Mouse (Mus musculus) left cerebral cortex, postnatal 25 days (tissue): Measurements from ENCODE around the gene Olfr294. TPM values are rescaled to one million over a fixed set of nuclear protein-coding genes. Genes with fewer than 3 reads are reported as not detected.

Experiments
- DNase-seq, 2 experiments: peaks; one replicate each; pipeline ENCODE4 v3.0.0; 2022; ENCODE audit warnings: low spot score in 2 of 2, mixed read lengths in 1 of 2
- intact Hi-C: fragments of 180-260 bp; cut with DNase I; formaldehyde crosslinking; loops from one replicate; pipeline ENCODE4 v1.15.1; 2025
- total RNA-seq, 2 experiments: library from RNA; stranded (reverse); gene quantifications; 2 replicates each; pipeline ENCODE4 v1.2.3; 2021

Gene Olfr294
- not detected for total RNA-seq

DNA sequence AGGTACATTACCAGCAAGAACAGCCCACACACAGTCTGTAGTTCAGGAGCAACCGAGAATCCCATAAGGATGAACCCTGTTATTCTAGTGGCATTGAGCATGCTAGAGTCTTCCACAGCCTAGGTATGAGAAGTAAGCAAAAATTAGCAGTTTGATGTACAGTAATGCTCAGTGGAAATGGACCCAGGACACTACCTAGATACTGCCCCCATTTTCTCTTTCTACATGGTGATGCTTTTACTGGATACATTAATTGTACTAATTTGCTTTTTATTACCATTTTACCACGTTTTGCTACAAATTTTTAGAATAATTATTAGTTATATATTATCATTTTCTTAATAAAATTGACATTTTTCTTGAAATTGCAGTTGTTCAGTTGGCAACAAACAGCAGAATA lies at the start of gene Olfr294:
Gene Olfr294 (minus strand): TSS at position 101 of the 400 bp plus-strand sequence.
- no peak for DNase-seq

DNA sequence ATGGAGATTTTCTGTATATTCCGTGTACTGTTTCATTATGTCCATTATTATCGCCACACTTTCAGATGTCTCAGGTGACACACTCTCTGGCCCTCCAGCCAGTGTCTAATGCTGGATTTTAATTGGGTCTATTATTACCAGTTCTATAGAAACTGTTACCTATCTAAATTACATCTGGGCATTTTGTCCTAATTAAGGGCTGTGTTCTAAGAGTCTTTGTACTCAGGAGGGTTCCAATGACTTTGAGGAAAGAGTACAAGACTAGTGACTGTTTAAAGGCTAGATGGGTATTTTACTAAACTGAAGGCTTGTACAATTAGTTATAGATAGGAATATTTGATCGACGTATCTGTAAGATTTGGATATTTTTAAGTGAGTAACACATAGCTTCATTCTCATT lies 32.3 kb upstream of the Olfr294 start, which contains the start of gene Olfr293:
Gene Olfr293 (plus strand): TSS at position 301 of the 400 bp plus-strand sequence.
- DNase-seq, result no peak
- intact Hi-C loops, result no loop called here

More for the DNA sequence above, at the start of gene Olfr294:
- intact Hi-C loops, result no loop called here

DNA sequence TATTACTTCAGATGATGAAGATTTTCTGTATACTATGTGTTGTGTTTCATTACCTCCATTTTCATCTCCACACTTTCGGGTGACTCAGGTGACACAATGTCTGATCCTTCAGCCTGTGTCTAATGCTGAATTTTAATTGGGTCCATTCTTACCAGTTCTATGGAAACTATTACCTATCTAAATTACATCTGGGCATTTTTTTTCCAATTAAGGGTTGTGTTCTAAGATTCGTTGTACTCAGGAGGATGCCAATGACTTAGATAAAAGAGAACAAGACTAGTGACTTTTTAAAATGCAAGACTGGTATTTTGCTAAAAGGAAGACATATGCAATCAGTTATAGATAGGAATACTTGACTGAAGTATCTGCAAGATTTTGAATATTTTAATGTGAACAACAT lies 32.9 kb downstream of the Olfr294 start, which contains the start of gene Olfr295:
Gene Olfr295 (plus strand): TSS at position 301 of the 400 bp plus-strand sequence.
- DNase-seq, result no peak
- intact Hi-C loops, result no loop called here

Other genes with a start within 250 kb of the Olfr294 start
- gene Olfr305, start 249.7 kb downstream of the Olfr294 start, total RNA-seq, result not detected
- gene Olfr304, start 230.0 kb downstream of the Olfr294 start, total RNA-seq, result not detected
- not detected for gene Olfr303, start 218.9 kb downstream of the Olfr294 start, total RNA-seq
- not detected for gene Olfr301, start 212.8 kb downstream of the Olfr294 start, total RNA-seq
- gene Olfr299, start 156.7 kb downstream of the Olfr294 start, total RNA-seq, result not detected
- gene Olfr298, start 124.2 kb downstream of the Olfr294 start, total RNA-seq, result not detected
- gene Olfr297, start 96.7 kb downstream of the Olfr294 start, total RNA-seq, result not detected
- gene Olfr295, start 32.8 kb downstream of the Olfr294 start, total RNA-seq, result not detected
- gene Olfr293, start 32.4 kb upstream of the Olfr294 start, total RNA-seq, result not detected
- not detected for gene Olfr292, start 71.7 kb upstream of the Olfr294 start, total RNA-seq
- 1 to 10 TPM; 4.0 to 5.5 TPM for gene Folh1, start 159.3 kb upstream of the Olfr294 start, total RNA-seq
- gene Vmn2r77, start 178.4 kb upstream of the Olfr294 start, total RNA-seq, result not detected